In the genomic region with DNA sequence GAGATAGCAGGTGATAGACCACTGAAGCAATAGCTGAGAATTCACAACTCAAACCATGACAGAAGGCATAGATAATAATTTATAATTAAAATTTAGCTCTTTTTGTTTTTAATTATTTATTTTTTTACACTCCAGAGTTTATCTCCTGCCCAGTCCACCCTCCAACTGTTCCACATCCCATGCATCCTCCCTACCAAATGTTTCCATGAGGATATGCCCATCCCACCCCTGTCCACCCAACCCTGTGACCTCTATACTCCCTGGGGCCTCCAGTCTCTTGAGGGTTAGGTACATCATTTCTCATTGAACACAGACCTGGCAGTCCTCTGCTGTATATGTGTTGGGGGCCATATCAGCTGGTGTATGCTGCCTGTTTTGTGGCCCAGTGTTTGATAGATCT, we compare ENCODE assay signal across 22 mouse cellular contexts. TPM values are rescaled to one million over a fixed set of nuclear protein-coding genes. Genes with fewer than 3 reads are reported as not detected.
DNase-seq lines count a peak whose midpoint lies in the region; ATAC-seq and TF ChIP-seq lines count a peak whose summit lies in the region.
"Not testable (repeated sequence)": the region's sequence is repeated elsewhere in the genome, so short reads cannot be mapped to it uniquely, and the experiment has no call there.
"Had no signal": no experiment of that assay in that cellular context is flagged by ENCODE, and none has a peak within 500 bp of the region (broad histone marks: within the 10 kb centered on the region; RNA-seq: fewer than 3 reads in every experiment).

No protein-coding gene starts in this region.

- H3K9me3 ChIP-seq in embryonic facial prominence, embryonic 14.5 days (ENCODE audit: control insufficient read depth, low read length); forebrain, embryonic 15.5 days; hindbrain, embryonic 12.5 days (replicated peaks); hindbrain, postnatal 0 days (ENCODE audit: low read length); kidney, embryonic 15.5 days (replicated peaks); liver, embryonic 12.5 days (replicated peaks); midbrain, embryonic 13.5 days; neural tube, embryonic 11.5 days (ENCODE audit: control insufficient read depth, low read length): not testable (repeated sequence)

- H3K27ac ChIP-seq in embryonic facial prominence, embryonic 14.5 days (replicated peaks; ENCODE audit: low read depth, low read length); forebrain, embryonic 15.5 days (replicated peaks); hindbrain, embryonic 12.5 days; hindbrain, postnatal 0 days; kidney, embryonic 15.5 days; liver, embryonic 12.5 days; midbrain, embryonic 13.5 days; neural tube, embryonic 11.5 days (ENCODE audit: low read depth, low read length): not testable (repeated sequence)

- not testable (repeated sequence) for DNase-seq in embryonic facial prominence, embryonic 14.5 days (ENCODE audit: low spot score); hindbrain, postnatal 0 days (ENCODE audit: low spot score); neural tube, embryonic 11.5 days (ENCODE audit: low spot score)

- H3K4me2 ChIP-seq in embryonic facial prominence, embryonic 14.5 days (ENCODE audit: low read depth, low read length); forebrain, embryonic 15.5 days (replicated peaks); hindbrain, embryonic 12.5 days (replicated peaks); hindbrain, postnatal 0 days (ENCODE audit: low read depth, low read length); kidney, embryonic 15.5 days; liver, embryonic 12.5 days; midbrain, embryonic 13.5 days (replicated peaks); neural tube, embryonic 11.5 days (ENCODE audit: low read depth): not testable (repeated sequence)

- not testable (repeated sequence) for H3K27me3 ChIP-seq in embryonic facial prominence, embryonic 14.5 days (replicated peaks; ENCODE audit: control insufficient read depth, insufficient read depth, low read length); forebrain, embryonic 15.5 days; hindbrain, embryonic 12.5 days; hindbrain, postnatal 0 days (ENCODE audit: insufficient read depth, low read length); kidney, embryonic 15.5 days; liver, embryonic 12.5 days (replicated peaks); midbrain, embryonic 13.5 days; neural tube, embryonic 11.5 days (ENCODE audit: control insufficient read depth, insufficient read depth, low read length)

- ATAC-seq in embryonic facial prominence, embryonic 14.5 days (ENCODE audit: low read depth), result peak; percentile 58
- peak; percentile 36; the same call in 1 of the 2 replicates for ATAC-seq in forebrain, embryonic 15.5 days (replicated peaks)
- ATAC-seq in hindbrain, embryonic 12.5 days (ENCODE audit: low FRiP score), result peak; percentile 53; the same call in 1 of the 2 replicates
- peak; percentile 59 for ATAC-seq in hindbrain, postnatal 0 days
- ATAC-seq in kidney, embryonic 15.5 days (replicated peaks; ENCODE audit: low FRiP score), result peak; percentile 52; the same call in 1 of the 2 replicates
- ATAC-seq in liver, embryonic 12.5 days, result peak; percentile 58; the same call in 1 of the 2 replicates
- peak; percentile 66 for ATAC-seq in midbrain, embryonic 13.5 days
- ATAC-seq in neural tube, embryonic 11.5 days (ENCODE audit: insufficient read depth, low FRiP score, low TSS enrichment), result peak; percentile 60

- not testable (repeated sequence) for H3K9ac ChIP-seq in embryonic facial prominence, embryonic 14.5 days (ENCODE audit: low read depth, low read length); forebrain, embryonic 15.5 days (replicated peaks); hindbrain, embryonic 12.5 days; hindbrain, postnatal 0 days (replicated peaks; ENCODE audit: low read length); kidney, embryonic 15.5 days; liver, embryonic 12.5 days; midbrain, embryonic 13.5 days (replicated peaks); neural tube, embryonic 11.5 days (ENCODE audit: low read length)

- H3K4me3 ChIP-seq in embryonic facial prominence, embryonic 14.5 days (ENCODE audit: low read depth, low read length); forebrain, embryonic 15.5 days; hindbrain, embryonic 12.5 days; hindbrain, postnatal 0 days (ENCODE audit: low read length); kidney, embryonic 15.5 days (replicated peaks); liver, embryonic 12.5 days; midbrain, embryonic 13.5 days (replicated peaks); neural tube, embryonic 11.5 days (ENCODE audit: low read depth, low read length): not testable (repeated sequence)

- TF ChIP-seq CTCF in hindbrain, postnatal 0 days (IDR thresholded peaks at IDR 0.05; ENCODE audit: low read depth), result not testable (repeated sequence)

- H3K36me3 ChIP-seq in embryonic facial prominence, embryonic 14.5 days (ENCODE audit: control insufficient read depth, insufficient read depth, low read length); forebrain, embryonic 15.5 days; hindbrain, embryonic 12.5 days; hindbrain, postnatal 0 days (ENCODE audit: insufficient read depth, low read length); kidney, embryonic 15.5 days; liver, embryonic 12.5 days; midbrain, embryonic 13.5 days; neural tube, embryonic 11.5 days (ENCODE audit: control insufficient read depth, insufficient read depth, low read length): not testable (repeated sequence)

- not testable (repeated sequence) for H3K4me1 ChIP-seq in embryonic facial prominence, embryonic 14.5 days (ENCODE audit: control insufficient read depth, insufficient read depth, low read length); forebrain, embryonic 15.5 days; hindbrain, embryonic 12.5 days; hindbrain, postnatal 0 days (ENCODE audit: insufficient read depth, low read length); kidney, embryonic 15.5 days; liver, embryonic 12.5 days; midbrain, embryonic 13.5 days (replicated peaks); neural tube, embryonic 11.5 days (ENCODE audit: control insufficient read depth, insufficient read depth, low read length)

RNA-seq across cellular contexts. Expression of a gene that starts 8.0 kb away (rescaled TPM):
- polyA plus RNA-seq in embryonic facial prominence, embryonic 14.5 days (2014; fragmentation: Nextera tagmentation; extraction: Ambion mirVana), result 4.6 and 6.2 TPM in 2 replicates
- polyA plus RNA-seq in forebrain, embryonic 15.5 days (2015; fragmentation: Nextera tagmentation; extraction: Ambion mirVana), result not detected in 2 replicates
- 0.34 and 0.80 TPM in 2 replicates for polyA plus RNA-seq in hindbrain, embryonic 12.5 days (2016; fragmentation: Nextera tagmentation; extraction: Ambion mirVana)
- not detected in 2 replicates for total RNA-seq in hindbrain, postnatal 0 days (2014; rRNA removed)
- polyA plus RNA-seq in hindbrain, postnatal 0 days (2015; fragmentation: Nextera tagmentation; extraction: Ambion mirVana), result not detected in 2 replicates
- polyA plus RNA-seq in kidney, embryonic 15.5 days (2015; fragmentation: Nextera tagmentation; extraction: Ambion mirVana), result 2.6 and 6.3 TPM in 2 replicates
- 0.19 TPM in 1 of 2 replicates, not detected in the other for polyA plus RNA-seq in liver, embryonic 12.5 days (2016; fragmentation: Nextera tagmentation; extraction: Ambion mirVana)
- polyA plus RNA-seq in midbrain, embryonic 13.5 days (2015; fragmentation: Nextera tagmentation; extraction: Ambion mirVana), result not detected in 2 replicates
- polyA plus RNA-seq in neural tube, embryonic 11.5 days (2014; fragmentation: Nextera tagmentation; extraction: Ambion mirVana), result 0.89 and 2.5 TPM in 2 replicates
- total RNA-seq: adrenal gland, adult 8-10 months; adrenal gland, postnatal 4 days; gastrocnemius, postnatal 10 days; left cerebral cortex, postnatal 10 days; megakaryocyte-erythroid progenitor cell, adult 5-6 weeks had no signal
- polyA plus RNA-seq: G1E; limb, embryonic 10.5 days; macrophage had no signal

RNA-seq across cellular contexts. Expression of a gene that starts 8.1 kb away (rescaled TPM):
- not detected in 2 replicates for polyA plus RNA-seq in embryonic facial prominence, embryonic 14.5 days (2014; fragmentation: Nextera tagmentation; extraction: Ambion mirVana)
- not detected in 2 replicates for polyA plus RNA-seq in forebrain, embryonic 15.5 days (2015; fragmentation: Nextera tagmentation; extraction: Ambion mirVana)
- not detected in 2 replicates for polyA plus RNA-seq in hindbrain, embryonic 12.5 days (2016; fragmentation: Nextera tagmentation; extraction: Ambion mirVana)
- total RNA-seq in hindbrain, postnatal 0 days (2014; rRNA removed), result not detected in 2 replicates
- not detected in 2 replicates for polyA plus RNA-seq in hindbrain, postnatal 0 days (2015; fragmentation: Nextera tagmentation; extraction: Ambion mirVana)
- not detected in 2 replicates for polyA plus RNA-seq in kidney, embryonic 15.5 days (2015; fragmentation: Nextera tagmentation; extraction: Ambion mirVana)
- 0.05 TPM in 1 of 2 replicates, not detected in the other for polyA plus RNA-seq in liver, embryonic 12.5 days (2016; fragmentation: Nextera tagmentation; extraction: Ambion mirVana)
- polyA plus RNA-seq in midbrain, embryonic 13.5 days (2015; fragmentation: Nextera tagmentation; extraction: Ambion mirVana), result not detected in 2 replicates
- polyA plus RNA-seq in neural tube, embryonic 11.5 days (2014; fragmentation: Nextera tagmentation; extraction: Ambion mirVana), result not detected in 2 replicates
- total RNA-seq: adrenal gland, adult 8-10 months; adrenal gland, postnatal 4 days; G1E; gastrocnemius, postnatal 10 days; heart, adult 8-10 months; heart, postnatal 36 days; left cerebral cortex, postnatal 10 days; megakaryocyte-erythroid progenitor cell, adult 5-6 weeks had no signal
- polyA plus RNA-seq: cerebellum, adult 2 months; cortical plate, adult 2 months; G1E; limb, embryonic 10.5 days; liver, embryonic 11.5 days; liver, postnatal 0 days; macrophage had no signal
